Mouse (Mus musculus) monocyte, adult 5-6 weeks (primary cell): ENCODE measurements around the gene Aoc2. TPM values are rescaled to one million over a fixed set of nuclear protein-coding genes. Genes with fewer than 3 reads are reported as not detected.
"Not testable (repeated sequence)": the region's sequence is repeated elsewhere in the genome, so short reads cannot be mapped to it uniquely, and the experiment has no call there.

ENCODE experiments used
- ATAC-seq: fragments of 153-309, 156-312 bp; replicated peaks from 2 replicates; pipeline ENCODE4 v1.8.0; 2017; ENCODE audit warnings: mild to moderate bottlenecking; ENCODE audit not compliant: low TSS enrichment, insufficient number of reproducible peaks, severe bottlenecking, poor library complexity, low FRiP score
- total RNA-seq: library from RNA; stranded (forward); fragments of 200-1000, 200-491, 200-594 nt; gene quantifications from 3 replicates; pipeline ENCODE4 v1.2.3, GENCODE M21; 2017

Gene Aoc2
- total RNA-seq, 1 experiment from 2014 or later = 1.8 TPM

DNA sequence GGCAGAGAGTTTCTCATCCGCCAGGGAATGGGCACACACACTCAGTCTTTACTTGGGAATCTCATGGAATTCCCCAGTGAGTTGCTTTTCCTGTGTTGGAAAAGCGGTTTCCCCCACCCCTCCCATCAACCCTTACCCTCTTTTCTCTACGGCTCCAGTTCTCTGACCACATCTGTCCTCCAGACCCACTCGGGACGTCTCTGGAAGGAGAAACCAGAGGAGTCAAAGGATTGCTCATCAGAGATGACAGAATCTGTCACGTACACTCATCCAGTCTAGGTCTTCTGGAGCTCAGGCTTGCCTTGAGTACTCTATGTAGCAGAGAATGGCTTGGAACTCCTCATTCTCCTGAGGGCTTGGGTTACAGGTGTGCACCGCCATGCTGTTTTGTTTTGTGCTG, 23.9 kb downstream of the Aoc2 start:
- ATAC-seq = no peak

- no peak for ATAC-seq
Measured at GRCm38 (mm10) chr11:101349216-101349615, 24.4 kb downstream of the Aoc2 start.

GRCm38 (mm10) chr11:101351100-101351720, 26.3 kb downstream of the Aoc2 start:
- ATAC-seq = no peak

GRCm38 (mm10) chr11:101351721-101352111, 26.9 kb downstream of the Aoc2 start:
- no peak for ATAC-seq

DNA sequence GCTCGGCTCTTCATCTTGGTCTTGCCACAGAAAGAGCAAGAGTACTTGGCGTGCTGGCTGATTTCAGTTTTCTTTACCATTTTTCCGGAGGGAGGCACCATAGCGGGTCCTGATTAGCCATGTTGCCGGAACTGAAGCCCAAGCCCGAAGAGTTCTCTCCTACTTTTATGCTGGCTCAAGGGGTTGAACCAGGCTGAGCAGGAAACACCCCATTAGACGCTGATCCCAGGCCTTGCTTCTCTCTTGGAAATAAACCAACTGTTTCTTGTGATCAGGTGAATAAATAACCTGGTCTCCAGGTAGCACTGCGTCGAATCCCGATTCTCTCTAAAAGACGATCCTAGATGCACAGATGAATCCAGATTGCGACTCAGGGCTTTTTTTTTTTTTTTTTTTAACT, 28.6 kb downstream of the Aoc2 start:
- ATAC-seq = no peak

DNA sequence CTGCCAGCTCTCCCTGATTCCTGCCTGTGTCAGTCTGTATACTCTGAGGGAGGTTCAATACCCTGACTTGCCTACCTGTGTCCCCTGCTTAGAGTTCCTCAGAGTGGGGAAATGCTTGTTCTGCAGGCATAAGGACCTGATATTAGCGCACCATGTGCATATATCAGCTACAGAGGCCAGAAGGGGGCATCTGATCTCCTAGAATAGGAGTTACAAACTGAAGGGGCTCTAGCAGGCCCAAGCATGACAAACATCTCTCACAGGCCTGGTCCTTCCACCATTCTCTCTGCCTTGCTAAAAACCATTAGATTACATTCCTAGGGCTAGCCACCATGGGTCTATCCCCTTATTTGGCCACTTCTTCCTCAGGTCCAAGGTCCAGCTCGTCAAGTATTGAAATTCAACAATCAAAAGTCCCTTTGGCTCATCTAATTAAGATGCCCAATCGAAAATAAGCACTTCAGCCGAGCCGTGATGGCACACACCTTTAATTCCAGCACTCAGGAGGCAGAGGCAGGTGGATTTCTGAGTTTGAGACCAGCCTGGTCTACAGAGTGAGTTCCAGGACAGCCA, 29.7 kb downstream of the Aoc2 start:
- ATAC-seq = no peak

DNA sequence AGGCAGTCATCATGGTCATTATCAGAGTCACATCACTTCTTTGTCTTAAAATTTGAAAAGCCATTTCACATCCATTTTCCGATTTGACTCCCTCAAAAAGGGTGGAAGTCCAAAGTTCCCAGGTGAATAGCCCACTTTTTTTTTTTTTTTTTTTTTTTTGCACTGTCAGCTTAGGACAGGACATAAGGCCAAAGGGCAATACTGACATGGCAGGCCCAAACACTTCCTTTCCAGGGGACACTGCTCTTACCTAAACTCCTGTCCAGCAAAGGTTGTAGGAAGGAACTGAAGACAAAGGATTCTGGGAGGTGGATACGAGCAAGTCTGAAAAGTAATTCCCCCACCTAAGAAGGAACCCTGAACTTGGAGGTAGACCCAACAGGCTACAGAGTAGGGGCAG, 31.1 kb downstream of the Aoc2 start:
- no peak for ATAC-seq

- ATAC-seq = no peak
Measured at GRCm38 (mm10) chr11:101357505-101358182, 32.8 kb downstream of the Aoc2 start.

- no peak for ATAC-seq
Measured at GRCm38 (mm10) chr11:101359776-101360175, 34.9 kb downstream of the Aoc2 start.

DNA sequence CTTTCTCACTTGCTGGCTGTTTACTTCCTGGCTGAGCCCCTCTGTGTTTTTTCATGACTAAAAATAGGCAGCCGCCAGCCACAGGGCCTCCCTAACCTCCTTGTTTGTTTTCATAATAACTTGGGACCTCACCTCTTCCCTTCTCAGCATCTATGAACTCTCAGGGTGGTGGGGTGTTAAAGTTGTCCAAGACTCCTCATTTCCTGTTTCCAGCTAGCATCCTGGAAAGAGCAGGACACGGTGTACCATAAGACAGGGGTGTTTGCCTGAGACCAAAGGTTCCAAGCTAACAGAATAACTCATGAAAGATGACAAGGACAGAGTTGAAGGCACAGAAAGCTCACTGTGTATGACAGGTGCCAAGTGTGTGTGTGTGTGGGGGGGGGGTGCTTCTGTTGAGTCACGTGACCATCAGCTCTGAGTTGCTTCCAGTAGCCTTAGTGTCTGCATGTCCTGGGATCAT, 35.8 kb downstream of the Aoc2 start:
- ATAC-seq = no peak

GRCm38 (mm10) chr11:101364531-101364931, 39.7 kb downstream of the Aoc2 start:
- no peak for ATAC-seq

- ATAC-seq = no peak
Measured at GRCm38 (mm10) chr11:101367326-101367935, 42.6 kb downstream of the Aoc2 start, which contains the start of gene G6pc. G6pc (plus strand) TSS chr11:101367561.

GRCm38 (mm10) chr11:101370141-101370540, 45.3 kb downstream of the Aoc2 start:
- no peak for ATAC-seq

GRCm38 (mm10) chr11:101374421-101374938, 49.6 kb downstream of the Aoc2 start:
- no peak for ATAC-seq

DNA sequence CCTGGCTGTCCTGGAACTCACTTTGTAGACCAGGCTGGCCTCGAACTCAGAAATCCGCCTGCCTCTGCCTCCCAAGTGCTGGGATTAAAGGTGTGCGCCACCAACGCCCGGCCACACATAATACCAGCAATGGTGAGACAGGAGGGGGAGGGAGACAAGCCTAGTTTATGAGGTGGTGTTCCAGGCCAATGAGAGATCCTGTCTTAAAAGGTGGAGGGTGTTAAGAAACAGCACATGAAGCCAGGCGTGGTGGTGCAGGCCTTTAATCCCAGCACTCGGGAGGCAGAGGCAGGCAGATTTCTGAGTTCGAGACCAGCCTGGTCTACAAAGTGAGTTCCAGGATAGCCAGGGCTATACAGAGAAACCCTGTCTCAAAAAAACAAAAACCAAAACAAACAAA, 53.3 kb downstream of the Aoc2 start:
- ATAC-seq = not testable (repeated sequence)

DNA sequence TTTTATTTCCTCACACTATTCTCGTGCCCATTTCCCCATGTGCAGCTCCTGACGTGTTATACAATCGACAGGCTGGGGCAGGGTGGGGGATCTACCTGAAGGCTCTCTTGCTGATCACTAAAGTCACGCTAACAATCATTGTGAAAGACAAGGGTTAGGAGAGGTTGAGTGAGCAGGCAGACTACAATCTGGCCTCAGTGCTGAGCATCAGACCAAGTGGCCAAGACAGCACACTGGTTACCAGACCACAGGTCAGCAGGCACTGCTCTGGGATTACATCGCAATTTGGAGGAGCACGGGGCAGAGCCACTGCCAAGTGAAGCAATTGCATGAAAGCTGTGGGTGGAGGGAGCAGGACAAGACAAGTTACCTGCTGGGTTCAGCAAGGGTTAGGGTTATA, 54.1 kb downstream of the Aoc2 start:
- no peak for ATAC-seq
